Mouse (Mus musculus) stomach, postnatal 0 days (tissue): ENCODE measurements at regions not wholly inside any gene's neighbourhood (a gene's known extent, or its start where the extent isn't known, plus 50 kb on each side); places are given as distances from the start of the nearest gene placed in this dataset.

Source experiments
- CTCF ChIP-seq: IDR thresholded peaks from 2 replicates; pipeline ENCODE4 v1.5.1; 2016; ENCODE audit warnings: antibody characterized with exemption, low read depth, mild to moderate bottlenecking, moderate library complexity
- EP300 ChIP-seq: optimal IDR thresholded peaks from 2 replicates; pipeline ENCODE3; 2016; ENCODE audit warnings: antibody characterized with exemption

GRCm38 (mm10) chr11:91097552-91097951, 409.4 kb upstream of the Tom1l1 start:
- TF ChIP-seq CTCF = peak; percentile 52
- TF ChIP-seq EP300 = no peak
